Mouse (Mus musculus): ENCODE results near the gene Ank3.
"Not testable (repeated sequence)": the region's sequence is repeated elsewhere in the genome, so short reads cannot be mapped to it uniquely, and the experiment has no call there.

Ank3 gene

GRCm38 (mm10) chr10:69910726-69911125 is 512.2 kb downstream of the Ank3 start:
- DNase-seq = not testable (repeated sequence)

GRCm38 (mm10) chr10:69915566-69915965 is 517.0 kb downstream of the Ank3 start:
- DNase-seq = no peak

- DNase-seq = no peak
Measured at GRCm38 (mm10) chr10:69916205-69916604, 517.6 kb downstream of the Ank3 start.

GRCm38 (mm10) chr10:69916689-69917435 is 518.3 kb downstream of the Ank3 start:
- peak in 1 of 2 experiments; percentile 62 for DNase-seq

GRCm38 (mm10) chr10:69917711-69918110 is 519.1 kb downstream of the Ank3 start:
- no peak for DNase-seq

GRCm38 (mm10) chr10:69918461-69919151 is 520.0 kb downstream of the Ank3 start:
- no peak for DNase-seq

- DNase-seq = no peak
Measured at GRCm38 (mm10) chr10:69919152-69919492, 520.5 kb downstream of the Ank3 start.

- DNase-seq = peak; percentile 58 to 62
Measured at GRCm38 (mm10) chr10:69919746-69920145, 521.2 kb downstream of the Ank3 start.

- no peak for DNase-seq
Measured at GRCm38 (mm10) chr10:69922076-69922475, 523.5 kb downstream of the Ank3 start.

GRCm38 (mm10) chr10:69923801-69924200 is 525.2 kb downstream of the Ank3 start:
- DNase-seq = no peak

GRCm38 (mm10) chr10:69924321-69924720 is 525.7 kb downstream of the Ank3 start:
- DNase-seq = peak; percentile 66 to 79

GRCm38 (mm10) chr10:69924845-69925244 is 526.3 kb downstream of the Ank3 start:
- no peak for DNase-seq

GRCm38 (mm10) chr10:69925285-69926157 is 526.9 kb downstream of the Ank3 start:
- no peak for DNase-seq

- no peak for DNase-seq
Measured at GRCm38 (mm10) chr10:69926158-69926882, 527.7 kb downstream of the Ank3 start.

- DNase-seq = no peak
Measured at GRCm38 (mm10) chr10:69927012-69927411, 528.4 kb downstream of the Ank3 start.

- no peak for DNase-seq
Measured at GRCm38 (mm10) chr10:69928358-69928757, 529.8 kb downstream of the Ank3 start.

GRCm38 (mm10) chr10:69930503-69930902 is 531.9 kb downstream of the Ank3 start:
- no peak for DNase-seq

GRCm38 (mm10) chr10:69936443-69937067 is 538.0 kb downstream of the Ank3 start:
- DNase-seq = no peak

- DNase-seq = no peak
Measured at GRCm38 (mm10) chr10:69937291-69937921, 538.8 kb downstream of the Ank3 start.

GRCm38 (mm10) chr10:69939144-69939543 is 540.6 kb downstream of the Ank3 start:
- DNase-seq = no peak

GRCm38 (mm10) chr10:69939966-69940365 is 541.4 kb downstream of the Ank3 start:
- DNase-seq = no peak

- no peak for DNase-seq
Measured at GRCm38 (mm10) chr10:69941001-69941400, 542.4 kb downstream of the Ank3 start.
